Mouse (Mus musculus) embryonic facial prominence, embryonic 11.5 days (tissue): ENCODE measurements around the gene Ppp1ca. TPM values are rescaled to one million over a fixed set of nuclear protein-coding genes. Genes with fewer than 3 reads are reported as not detected.

Source experiments
- ATAC-seq: fragments of 200-750 bp; cut with Nextera tagmentation; replicated peaks from 2 replicates; pipeline ENCODE4 v1.8.0; 2017; ENCODE audit warnings: low read depth; ENCODE audit not compliant: insufficient number of reproducible peaks, low FRiP score, low TSS enrichment
- DNase-seq: peaks from one replicate; pipeline ENCODE4 v3.0.0-alpha.2; 2015; ENCODE audit warnings: low spot score
- H3K27ac ChIP-seq: fragments of 300-500 bp; sonication (generic); replicated peaks from 2 replicates; pipeline ENCODE4 v1.5.1; 2014; ENCODE audit warnings: mild to moderate bottlenecking, low read depth, low read length, control low read depth
- H3K27me3 ChIP-seq: fragments of 300-500 bp; sonication (generic); 2 replicates; pipeline ENCODE4 v1.6.1; 2014; ENCODE audit warnings: mild to moderate bottlenecking, low read length, moderate library complexity, mixed read lengths; ENCODE audit not compliant: control insufficient read depth, insufficient read depth
- H3K36me3 ChIP-seq: fragments of 300-500 bp; sonication (generic); replicated peaks from 2 replicates; pipeline ENCODE4 v1.6.1; 2014; ENCODE audit warnings: low read depth, mild to moderate bottlenecking, low read length, moderate library complexity, mixed read lengths; ENCODE audit not compliant: control insufficient read depth, insufficient read depth
- H3K4me1 ChIP-seq: fragments of 300-500 bp; sonication (generic); 2 replicates; pipeline ENCODE4 v1.6.1; 2014; ENCODE audit warnings: low read length, mixed read lengths; ENCODE audit not compliant: control insufficient read depth, insufficient read depth
- H3K4me2 ChIP-seq: fragments of 300-500 bp; sonication (generic); 2 replicates; pipeline ENCODE4 v1.6.1; 2014; ENCODE audit warnings: low read depth, mild to moderate bottlenecking, control low read depth, low read length, moderate library complexity
- H3K4me3 ChIP-seq: fragments of 300-500 bp; sonication (generic); 2 replicates; pipeline ENCODE4 v1.5.1; 2014; ENCODE audit warnings: low read depth, low read length, control low read depth
- H3K9ac ChIP-seq: fragments of 300-500 bp; sonication (generic); replicated peaks from 2 replicates; pipeline ENCODE4 v1.6.1; 2014; ENCODE audit warnings: mild to moderate bottlenecking, control low read depth, low read length
- H3K9me3 ChIP-seq: fragments of 300-500 bp; sonication (generic); replicated peaks from 2 replicates; pipeline ENCODE4 v1.6.1; 2016; ENCODE audit warnings: mild to moderate bottlenecking, low read length, inconsistent platforms, mixed read lengths; ENCODE audit not compliant: control insufficient read depth
- WGBS: fragments of 180-500 bp; shearing (Covaris S2); extraction: QIAGEN DNeasy Blood & Tissue Kit; methylation state at CpG from one replicate; pipeline ENCODE4 v1.1.7; 2014; 5-methylcytosine and 5-hydroxymethylcytosine counted together
- polyA plus RNA-seq: library from polyadenylated mRNA; unstranded; fragments of >200 nt; fragmentation: Nextera tagmentation; extraction: Ambion mirVana; gene quantifications from 2 replicates; pipeline ENCODE4 v1.2.1, GENCODE M21; 2014

The Ppp1ca gene
- polyA plus RNA-seq, 1 experiment from 2014 or later, result 955 TPM

- Histone ChIP-seq H3K4me1 (peaks cover 4% of the 10 kb centered on the region), H3K4me2 (0 out of 2 replicates have a peak overlapping the region, but pooled peaks have one; percentile 13), H3K9me3 (no peaks in the 10 kb centered on the region), H3K27me3 (no peaks in the 10 kb centered on the region), H3K9ac (peak overlapping the region; percentile 18; the same call in 1 of the 2 replicates), H3K4me3 (peak overlapping the region; percentile 73), H3K36me3 (no peaks in the 10 kb centered on the region), H3K27ac (no peak overlapping the region)
- DNase-seq (no peak), ATAC-seq (no peak)
- WGBS, result 40% methylated on average over 9 of the region's 9 CpGs
Observed at GRCm38 (mm10) chr19:4147782-4148490, 43.9 kb upstream of the Ppp1ca start.

DNA sequence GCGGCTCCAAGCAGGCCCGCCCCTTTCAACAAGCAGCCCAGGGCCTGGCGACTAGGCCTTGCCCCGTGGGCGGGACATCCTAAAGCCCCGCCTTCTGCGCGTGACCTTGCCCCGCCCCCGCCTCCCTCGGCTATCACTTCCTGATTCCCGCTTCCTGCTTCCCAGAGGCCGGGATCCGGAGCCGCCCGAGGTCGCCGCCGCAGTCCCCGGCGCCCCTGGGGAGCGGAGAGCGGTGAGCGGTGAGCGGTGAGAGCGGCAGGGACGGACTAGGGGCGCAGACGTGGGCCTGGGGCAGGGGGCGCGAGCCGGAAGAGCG lies 43.4 kb upstream of the Ppp1ca start, which contains the start of gene Coro1b:
TSS of gene Coro1b (plus strand) at position 129 of the 316 bp plus-strand sequence.
- Histone ChIP-seq H3K4me3 (peak within 1 kb of the TSS; percentile 73), H3K27me3 (no peaks in the 10 kb centered on the region), H3K9ac (peak within 1 kb of the TSS; percentile 78), H3K36me3 (no peaks in the 10 kb centered on the region), H3K4me1 (peaks cover 4% of the 10 kb centered on the region), H3K9me3 (no peaks in the 10 kb centered on the region), H3K27ac (no peak within 1 kb of the TSS; the same call in 1 of the 2 replicates), H3K4me2 (peak within 1 kb of the TSS; percentile 84)
- peak; percentile 94 for ATAC-seq
- under 1% methylated on average over 33 of the region's 33 CpGs for WGBS
- peak; percentile 95 for DNase-seq

- ATAC-seq, result 0 out of 2 replicates have a peak, but pooled peaks have one; percentile 0
- H3K27me3 ChIP-seq, result no peaks in the 10 kb centered on the region
- 3% methylated on average over 8 of the region's 8 CpGs for WGBS
- H3K27ac ChIP-seq, result no peak overlapping the region; the same call in 1 of the 2 replicates
- peak overlapping the region; percentile 73 for H3K4me3 ChIP-seq
- no peak for DNase-seq
- H3K4me2 ChIP-seq, result peak overlapping the region; percentile 84
- no peaks in the 10 kb centered on the region for H3K36me3 ChIP-seq
- H3K9ac ChIP-seq, result peak overlapping the region; percentile 78
- no peaks in the 10 kb centered on the region for H3K9me3 ChIP-seq
- H3K4me1 ChIP-seq, result peaks cover 4% of the 10 kb centered on the region
Observed at GRCm38 (mm10) chr19:4148819-4149218, 43.0 kb upstream of the Ppp1ca start.

DNA sequence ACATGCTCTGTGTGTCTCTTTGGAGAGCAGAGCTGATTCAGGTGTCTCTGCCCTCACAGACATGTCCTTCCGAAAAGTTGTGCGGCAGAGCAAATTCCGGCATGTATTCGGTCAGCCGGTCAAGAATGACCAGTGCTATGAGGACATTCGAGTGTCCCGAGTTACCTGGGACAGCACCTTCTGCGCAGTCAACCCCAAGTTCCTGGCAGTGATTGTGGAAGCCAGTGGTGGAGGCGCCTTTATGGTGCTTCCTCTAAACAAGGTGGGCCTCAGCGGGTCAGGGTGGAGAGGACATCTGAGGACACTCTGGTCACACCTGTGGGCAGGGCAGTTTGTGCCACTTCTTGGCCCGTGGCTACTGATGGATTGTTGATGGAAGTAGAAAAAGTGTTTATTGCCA lies 42.6 kb upstream of the Ppp1ca start:
- peaks cover 4% of the 10 kb centered on the region for H3K4me1 ChIP-seq
- WGBS, result 90% methylated on average over 11 of the region's 11 CpGs
- H3K9me3 ChIP-seq, result no peaks in the 10 kb centered on the region
- no peak for DNase-seq
- ATAC-seq, result no peak
- peak overlapping the region; percentile 73 for H3K4me3 ChIP-seq
- H3K27ac ChIP-seq, result no peak overlapping the region
- H3K36me3 ChIP-seq, result no peaks in the 10 kb centered on the region
- H3K27me3 ChIP-seq, result no peaks in the 10 kb centered on the region
- peak overlapping the region; percentile 84 for H3K4me2 ChIP-seq
- H3K9ac ChIP-seq, result peak overlapping the region; percentile 78

DNA sequence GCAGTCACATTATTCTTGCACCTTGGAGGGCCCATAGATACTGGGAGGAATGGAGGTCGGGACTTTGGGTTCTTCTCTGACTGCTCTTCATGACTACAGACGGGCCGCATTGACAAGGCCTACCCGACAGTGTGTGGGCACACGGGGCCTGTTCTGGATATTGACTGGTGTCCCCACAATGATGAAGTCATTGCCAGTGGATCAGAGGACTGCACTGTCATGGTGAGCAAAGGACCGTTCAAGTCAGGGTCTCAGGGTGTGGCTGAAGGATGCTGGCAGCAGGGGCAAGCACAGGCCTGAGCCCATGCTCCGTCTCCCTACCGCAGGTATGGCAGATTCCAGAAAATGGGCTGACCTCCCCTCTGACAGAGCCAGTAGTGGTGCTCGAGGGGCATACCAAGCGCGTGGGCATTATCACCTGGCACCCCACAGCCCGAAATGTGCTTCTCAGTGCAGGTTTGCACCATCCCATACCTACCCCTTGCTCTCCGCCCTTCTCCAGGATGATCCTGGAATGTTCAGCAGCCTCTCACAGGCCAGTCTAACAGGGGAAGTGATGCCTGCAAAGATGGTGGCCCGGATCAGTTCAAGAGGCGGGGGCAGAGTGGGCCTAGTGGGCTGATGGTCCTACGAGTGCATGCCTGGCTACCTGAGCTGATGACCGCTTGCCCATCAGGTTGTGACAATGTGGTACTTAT lies 42.0 kb upstream of the Ppp1ca start:
- no peaks in the 10 kb centered on the region for H3K9me3 ChIP-seq
- no peaks in the 10 kb centered on the region for H3K27me3 ChIP-seq
- H3K9ac ChIP-seq, result no peak overlapping the region
- no peak overlapping the region for H3K4me2 ChIP-seq
- DNase-seq, result no peak
- WGBS, result 94% methylated on average over 17 of the region's 17 CpGs
- peaks cover 4% of the 10 kb centered on the region for H3K4me1 ChIP-seq
- no peaks in the 10 kb centered on the region for H3K36me3 ChIP-seq
- H3K4me3 ChIP-seq, result no peak overlapping the region
- ATAC-seq, result no peak
- H3K27ac ChIP-seq, result no peak overlapping the region

- peaks cover 4% of the 10 kb centered on the region for H3K4me1 ChIP-seq
- no peak overlapping the region for H3K4me2 ChIP-seq
- 90% methylated on average over 22 of the region's 22 CpGs for WGBS
- ATAC-seq (no peak), DNase-seq (no peak)
- no peaks in the 10 kb centered on the region for H3K27me3 ChIP-seq
- no peaks in the 10 kb centered on the region for H3K36me3 ChIP-seq
- H3K4me3 ChIP-seq, result no peak overlapping the region
- no peak overlapping the region for H3K27ac ChIP-seq
- no peaks in the 10 kb centered on the region for H3K9me3 ChIP-seq
- no peak overlapping the region for H3K9ac ChIP-seq
Observed at GRCm38 (mm10) chr19:4150567-4151487, 41.0 kb upstream of the Ppp1ca start.

GRCm38 (mm10) chr19:4151488-4151860 lies 40.4 kb upstream of the Ppp1ca start:
- Histone ChIP-seq H3K4me3 (no peak overlapping the region), H3K4me1 (peaks cover 4% of the 10 kb centered on the region), H3K9ac (no peak overlapping the region), H3K27ac (no peak overlapping the region), H3K36me3 (no peaks in the 10 kb centered on the region; the same call in none of the 2 replicates), H3K9me3 (no peaks in the 10 kb centered on the region), H3K4me2 (no peak overlapping the region), H3K27me3 (no peaks in the 10 kb centered on the region)
- DNase-seq (no peak), ATAC-seq (no peak)
- WGBS, result 81% methylated on average over 5 of the region's 5 CpGs
